Comparison of ENCODE assay signal across 15 mouse cellular contexts in the genomic region with DNA sequence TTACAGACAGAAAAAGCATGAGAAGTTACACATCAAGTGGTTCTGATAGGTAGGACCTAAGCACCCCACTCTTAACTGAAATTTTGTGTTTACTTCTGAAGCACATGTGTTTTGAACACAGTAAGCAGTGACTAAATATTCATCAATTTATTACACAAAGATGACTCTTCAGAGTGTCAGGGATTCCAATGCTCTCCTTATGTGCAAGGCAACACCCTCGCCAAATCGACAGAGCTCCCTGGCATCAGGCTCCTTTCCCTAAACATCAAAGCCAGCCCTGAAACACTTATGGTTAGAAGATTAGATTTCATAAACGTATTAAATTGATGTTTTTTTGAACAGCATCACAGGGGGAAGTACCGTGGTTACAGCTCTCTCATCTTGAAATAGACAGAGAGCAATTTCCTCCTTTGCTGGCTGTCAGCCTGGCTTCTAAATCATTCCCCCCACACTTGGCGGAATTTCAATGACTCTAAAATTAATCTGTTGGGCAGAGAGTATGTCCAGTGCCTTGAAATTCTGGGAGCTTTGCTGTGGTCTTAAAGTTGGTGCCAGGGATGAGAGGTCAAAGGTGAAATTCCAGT.
DNase-seq lines count a peak whose midpoint lies in the region; ATAC-seq lines count a peak whose summit lies in the region.
"Had no signal": no experiment of that assay in that cellular context is flagged by ENCODE, and none has a peak within 500 bp of the region (broad histone marks: within the 10 kb centered on the region; RNA-seq: fewer than 3 reads in every experiment).

No protein-coding gene starts in this region.

- H3K36me3 ChIP-seq in kidney, embryonic 16.5 days (ENCODE audit: insufficient read depth, low read length) = no peaks in the 10 kb centered on the region
- H3K36me3 ChIP-seq: embryonic facial prominence, embryonic 15.5 days; intestine, embryonic 15.5 days; limb, embryonic 13.5 days had no signal

- H3K9ac ChIP-seq in kidney, embryonic 16.5 days (replicated peaks; ENCODE audit: low read length) = no peak overlapping the region
- H3K9ac ChIP-seq: embryonic facial prominence, embryonic 15.5 days; intestine, embryonic 15.5 days; limb, embryonic 13.5 days; liver, postnatal 0 days had no signal

- DNase-seq in cerebellum, postnatal 25 days = peak; percentile 25 to 36
- DNase-seq in cerebellum, adult 9-11 months = no peak
- peak; percentile 4 to 22 for DNase-seq in kidney, adult 8-10 months
- DNase-seq in ovary, postnatal 14 days (ENCODE audit: low spot score) = peak; percentile 26
- DNase-seq in ovary, postnatal 10 days (ENCODE audit: low spot score) = no peak
- no peak for DNase-seq in adrenal gland, adult (ENCODE audit: inconsistent age in 2 of 2, low spot score in 1 of 2)
- DNase-seq: B cell, adult 2 months; cerebellum, adult 9-10 months; liver, postnatal 0 days; thymus, adult 2 months had no signal

- no peak overlapping the region for H3K4me2 ChIP-seq in kidney, embryonic 16.5 days (replicated peaks; ENCODE audit: low read depth, low read length)
- H3K4me2 ChIP-seq: embryonic facial prominence, embryonic 15.5 days; intestine, embryonic 15.5 days; limb, embryonic 13.5 days had no signal

- no peaks in the 10 kb centered on the region for H3K4me1 ChIP-seq in kidney, embryonic 16.5 days (ENCODE audit: insufficient read depth, low read length)
- H3K4me1 ChIP-seq: embryonic facial prominence, embryonic 15.5 days; intestine, embryonic 15.5 days; limb, embryonic 13.5 days had no signal

- H3K27ac ChIP-seq in kidney, embryonic 16.5 days (ENCODE audit: low read length) = no peak overlapping the region
- H3K27ac ChIP-seq: embryonic facial prominence, embryonic 15.5 days; intestine, embryonic 15.5 days; limb, embryonic 13.5 days had no signal

- no peaks in the 10 kb centered on the region for H3K27me3 ChIP-seq in kidney, embryonic 16.5 days (ENCODE audit: insufficient read depth, low read length)
- H3K27me3 ChIP-seq: embryonic facial prominence, embryonic 15.5 days; intestine, embryonic 15.5 days; limb, embryonic 13.5 days had no signal

- H3K4me3 ChIP-seq in kidney, embryonic 16.5 days (ENCODE audit: low read length) = no peak overlapping the region
- H3K4me3 ChIP-seq: embryonic facial prominence, embryonic 15.5 days; intestine, embryonic 15.5 days; limb, embryonic 13.5 days had no signal

- H3K9me3 ChIP-seq in kidney, embryonic 16.5 days (ENCODE audit: low read length) = no peaks in the 10 kb centered on the region
- H3K9me3 ChIP-seq: embryonic facial prominence, embryonic 15.5 days; intestine, embryonic 15.5 days; limb, embryonic 13.5 days had no signal

- WGBS in kidney, embryonic 16.5 days = 47% methylated on average over 5 of the region's 5 CpGs

- ATAC-seq in kidney, embryonic 16.5 days (ENCODE audit: low FRiP score, low TSS enrichment) = no peak
- ATAC-seq in megakaryocyte, adult 5-6 weeks (ENCODE audit: poor library complexity, severe bottlenecking) = peak; percentile 67; the same call in 1 of the 2 replicates
- ATAC-seq: intestine, embryonic 15.5 days; liver, postnatal 0 days had no signal

Comparison
In these comparisons a context has a peak if more than half of its experiments do, and no peak if none do; other contexts are left out.
1. DNase-seq: peak in cerebellum, postnatal 25 days (2 of 2), kidney, adult 8-10 months (2 of 2) and ovary, postnatal 14 days (single experiment); none in cerebellum, adult 9-11 months (single experiment), ovary, postnatal 10 days (single experiment) and adrenal gland, adult (0 of 2).